Mouse (Mus musculus) thymus, adult 2 months (tissue): ENCODE measurements around the gene Cadm3. TPM values are rescaled to one million over a fixed set of nuclear protein-coding genes. Genes with fewer than 3 reads are reported as not detected.

Experiments used
- DNase-seq: peaks from one replicate; pipeline ENCODE4 v3.0.0; 2021
- H3K27ac ChIP-seq: fragments of 200-500 bp; 2 replicates; pipeline ENCODE4 v1.5.1; 2012; ENCODE audit warnings: low read length, control low read depth; ENCODE audit not compliant: control insufficient read depth, insufficient read depth
- H3K27me3 ChIP-seq: fragments of 200-500 bp; 2 replicates; pipeline ENCODE4 v1.6.1; 2012; ENCODE audit warnings: mild to moderate bottlenecking, low read length, moderate library complexity, mixed read lengths; ENCODE audit not compliant: control insufficient read depth, insufficient read depth
- H3K36me3 ChIP-seq: fragments of 200-500 bp; 2 replicates; pipeline ENCODE4 v1.6.1; 2012; ENCODE audit warnings: mild to moderate bottlenecking, low read length, moderate library complexity; ENCODE audit not compliant: control insufficient read depth, insufficient read depth
- H3K4me1 ChIP-seq: fragments of 200-500 bp; replicated peaks from 2 replicates; pipeline ENCODE4 v1.6.1; 2012; ENCODE audit warnings: low read length; ENCODE audit not compliant: control insufficient read depth, insufficient read depth
- H3K4me3 ChIP-seq: fragments of 200-500 bp; 2 replicates; pipeline ENCODE4 v1.5.1; 2012; ENCODE audit warnings: mild to moderate bottlenecking, low read length, control low read depth, moderate library complexity; ENCODE audit not compliant: control insufficient read depth, insufficient read depth
- CTCF ChIP-seq: fragments of 200-500 bp; IDR thresholded peaks from 2 replicates; pipeline ENCODE4 v1.5.1; 2012; ENCODE audit warnings: mild to moderate bottlenecking, control low read depth, low read length, moderate library complexity, borderline replicate concordance; ENCODE audit not compliant: control insufficient read depth, poor library complexity, insufficient read depth; ENCODE audit errors: extremely low read depth
- POLR2A ChIP-seq: fragments of 200-500 bp; IDR thresholded peaks from 2 replicates; pipeline ENCODE4 v1.6.1; 2012; ENCODE audit warnings: mild to moderate bottlenecking, low read length, control low read depth, moderate library complexity; ENCODE audit not compliant: control insufficient read depth, poor library complexity, insufficient read depth; ENCODE audit errors: extremely low read depth
- WGBS: fragments of 180-500 bp; shearing (Covaris S2); methylation state at CpG from one replicate; pipeline ENCODE4 v1.1.7; 2018; 5-methylcytosine and 5-hydroxymethylcytosine counted together
- polyA plus RNA-seq: library from polyadenylated mRNA; depleted of rRNA; stranded (reverse); fragments of >200 nt; gene quantifications from 2 replicates; pipeline ENCODE4 v1.2.3, GENCODE M21; 2012

Cadm3 gene
- polyA plus RNA-seq, 1 experiment = 6.8 TPM

GRCm38 (mm10) chr1:173333312-173334253, 33.9 kb downstream of the Cadm3 start, which contains the start of gene Ackr1:
TSS of gene Ackr1 (minus strand) at chr1:173333750.
- TF ChIP-seq POLR2A (no peak), CTCF (no peak)
- Histone ChIP-seq H3K4me3 (no peak within 1 kb of the TSS), H3K27ac (no peak within 1 kb of the TSS), H3K4me1 (no peaks in the 10 kb centered on the region), H3K36me3 (no peaks in the 10 kb centered on the region), H3K27me3 (no peaks in the 10 kb centered on the region)
- WGBS = 49% methylated on average over 9 of the region's 9 CpGs
- DNase-seq = no peak

DNA sequence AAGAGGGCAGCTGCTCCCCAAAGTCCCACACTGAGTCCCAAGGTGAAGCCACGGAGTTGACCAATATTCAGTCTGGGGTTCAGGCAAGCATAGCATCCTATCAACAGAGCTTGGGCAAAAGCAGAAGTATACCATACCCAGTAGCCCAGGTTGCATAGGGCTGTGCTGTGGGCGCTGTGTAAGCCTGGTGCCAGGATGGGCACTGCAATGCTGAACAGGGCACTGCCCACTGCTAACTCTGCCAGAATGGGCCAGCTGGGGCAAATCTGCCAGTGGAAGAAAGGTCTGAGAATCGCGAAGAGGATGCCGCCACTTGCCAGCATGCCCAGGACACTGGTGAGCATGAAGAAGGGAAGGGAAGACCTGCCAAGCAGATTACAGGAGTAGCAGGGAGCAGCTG, 35.1 kb downstream of the Cadm3 start:
- TF ChIP-seq CTCF = no peak
- TF ChIP-seq POLR2A = no peak
- no peak for DNase-seq
- WGBS = 89% methylated on average over 5 of the region's 5 CpGs
- Histone ChIP-seq H3K4me3 (no peak overlapping the region), H3K36me3 (no peaks in the 10 kb centered on the region), H3K27ac (no peak overlapping the region), H3K27me3 (no peaks in the 10 kb centered on the region), H3K4me1 (no peaks in the 10 kb centered on the region)

DNA sequence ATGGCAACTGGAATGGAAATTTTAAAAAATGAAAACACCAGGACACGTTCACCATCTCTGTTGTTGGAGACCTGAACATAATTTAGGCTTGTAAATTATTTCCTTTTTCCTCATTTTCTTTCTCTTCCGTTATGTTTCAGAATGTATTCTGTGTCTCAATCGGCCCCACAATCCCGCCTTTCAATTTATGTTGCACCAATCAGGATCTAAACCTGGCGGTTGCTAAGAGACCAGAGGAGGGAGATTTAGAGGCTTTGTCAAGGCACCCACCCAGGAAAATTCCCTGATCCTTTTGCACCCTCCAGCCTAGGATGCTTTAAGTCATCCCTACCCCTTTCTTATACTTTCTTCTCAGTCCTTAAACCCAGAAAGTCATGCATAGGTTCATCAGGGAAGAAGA, 37.8 kb downstream of the Cadm3 start:
- TF ChIP-seq CTCF (no peak), POLR2A (no peak)
- Histone ChIP-seq H3K27ac (no peak overlapping the region), H3K4me3 (no peak overlapping the region), H3K4me1 (no peaks in the 10 kb centered on the region), H3K36me3 (no peaks in the 10 kb centered on the region), H3K27me3 (no peaks in the 10 kb centered on the region)
- 83% methylated on average over 5 of the region's 5 CpGs for WGBS
- DNase-seq = no peak

GRCm38 (mm10) chr1:173329185-173329584, 38.3 kb downstream of the Cadm3 start:
- TF ChIP-seq POLR2A (no peak), CTCF (no peak)
- WGBS = 56% methylated on average over 4 of the region's 4 CpGs
- no peaks in the 10 kb centered on the region for H3K36me3 ChIP-seq
- no peak overlapping the region for H3K4me3 ChIP-seq
- no peak for DNase-seq
- no peaks in the 10 kb centered on the region for H3K4me1 ChIP-seq
- H3K27ac ChIP-seq = no peak overlapping the region
- no peaks in the 10 kb centered on the region for H3K27me3 ChIP-seq

DNA sequence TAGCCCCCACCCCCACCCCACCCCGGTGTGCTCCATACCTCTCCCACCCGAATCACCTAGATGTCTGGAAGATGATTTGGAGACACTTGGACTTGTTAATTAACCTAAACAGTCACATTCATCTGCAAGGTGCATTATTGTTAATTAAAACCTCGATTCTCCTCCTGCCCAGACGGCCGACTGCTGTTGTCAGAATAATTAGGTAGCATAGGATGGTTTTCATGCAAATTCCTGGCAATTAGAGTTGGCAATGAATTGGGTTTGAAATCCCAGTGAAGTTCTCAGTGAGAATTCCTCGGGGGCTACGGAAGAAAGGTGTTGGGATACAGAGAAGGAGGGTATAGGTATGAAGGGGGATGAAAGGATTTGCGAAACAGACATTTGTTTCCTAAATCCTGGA, 39.0 kb downstream of the Cadm3 start:
- WGBS = 82% methylated on average over 8 of the region's 8 CpGs
- Histone ChIP-seq H3K4me1 (no peaks in the 10 kb centered on the region), H3K4me3 (no peak overlapping the region)

GRCm38 (mm10) chr1:173326552-173326951, 40.9 kb downstream of the Cadm3 start:
- H3K4me1 ChIP-seq = no peaks in the 10 kb centered on the region
- DNase-seq = no peak
- no peak overlapping the region for H3K27ac ChIP-seq
- no peaks in the 10 kb centered on the region for H3K27me3 ChIP-seq
- TF ChIP-seq CTCF = no peak
- TF ChIP-seq POLR2A = no peak
- WGBS = 80% methylated on average over 1 of the region's 1 CpGs
- no peak overlapping the region for H3K4me3 ChIP-seq
- no peaks in the 10 kb centered on the region for H3K36me3 ChIP-seq

More for the DNA sequence above, 39.0 kb downstream of the Cadm3 start:
- TF ChIP-seq CTCF (no peak), POLR2A (no peak)
- no peaks in the 10 kb centered on the region for H3K36me3 ChIP-seq
- DNase-seq = no peak
- H3K27me3 ChIP-seq = no peaks in the 10 kb centered on the region
- H3K27ac ChIP-seq = no peak overlapping the region
